Mouse (Mus musculus): Measurements from ENCODE around the gene Upb1.
A peak's percentile ranks its signal among the peaks of the same experiment; 100 is the strongest.
"Not testable (repeated sequence)": the region's sequence is repeated elsewhere in the genome, so short reads cannot be mapped to it uniquely, and the experiment has no call there.

Gene Upb1

DNA sequence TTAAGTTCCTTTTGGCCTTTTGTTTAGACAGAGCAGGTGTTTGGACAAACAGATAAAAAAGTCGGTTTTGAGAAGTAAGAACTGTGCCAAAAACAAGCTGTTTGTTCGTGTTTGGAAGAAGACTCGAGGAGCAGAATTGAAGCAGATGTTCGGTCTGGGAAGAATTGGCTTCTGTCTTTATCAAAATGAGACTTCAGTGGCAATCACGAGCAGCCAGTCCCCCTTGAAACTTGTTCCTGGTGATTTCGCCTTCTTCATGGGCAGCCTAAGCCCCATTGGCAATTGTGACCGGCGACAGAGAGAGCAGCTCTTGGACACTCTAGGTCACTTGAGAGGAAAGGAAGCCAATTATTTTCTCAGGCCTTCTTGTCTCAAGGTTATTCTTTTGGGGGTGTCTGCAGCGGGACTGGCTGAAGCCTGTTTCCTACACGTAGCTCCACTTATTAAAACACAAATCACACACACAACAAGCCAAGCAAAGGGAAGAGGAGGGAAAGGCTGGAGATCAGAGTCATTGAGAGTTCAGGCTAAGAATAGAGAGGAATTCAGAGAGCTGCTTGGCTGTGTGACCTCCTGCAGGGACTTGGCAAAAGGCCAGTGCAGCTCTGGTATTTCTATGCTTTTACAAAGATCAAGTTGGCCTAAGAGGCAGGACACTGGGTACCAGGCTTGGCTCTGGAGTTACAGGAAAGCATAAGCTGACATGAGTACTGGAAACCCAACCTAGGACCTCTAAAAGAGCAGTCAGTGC is 50.3 kb downstream of the Upb1 start:
- no peak for DNase-seq (ENCODE audit: extremely low spot score, low read depth, low spot score)

DNA sequence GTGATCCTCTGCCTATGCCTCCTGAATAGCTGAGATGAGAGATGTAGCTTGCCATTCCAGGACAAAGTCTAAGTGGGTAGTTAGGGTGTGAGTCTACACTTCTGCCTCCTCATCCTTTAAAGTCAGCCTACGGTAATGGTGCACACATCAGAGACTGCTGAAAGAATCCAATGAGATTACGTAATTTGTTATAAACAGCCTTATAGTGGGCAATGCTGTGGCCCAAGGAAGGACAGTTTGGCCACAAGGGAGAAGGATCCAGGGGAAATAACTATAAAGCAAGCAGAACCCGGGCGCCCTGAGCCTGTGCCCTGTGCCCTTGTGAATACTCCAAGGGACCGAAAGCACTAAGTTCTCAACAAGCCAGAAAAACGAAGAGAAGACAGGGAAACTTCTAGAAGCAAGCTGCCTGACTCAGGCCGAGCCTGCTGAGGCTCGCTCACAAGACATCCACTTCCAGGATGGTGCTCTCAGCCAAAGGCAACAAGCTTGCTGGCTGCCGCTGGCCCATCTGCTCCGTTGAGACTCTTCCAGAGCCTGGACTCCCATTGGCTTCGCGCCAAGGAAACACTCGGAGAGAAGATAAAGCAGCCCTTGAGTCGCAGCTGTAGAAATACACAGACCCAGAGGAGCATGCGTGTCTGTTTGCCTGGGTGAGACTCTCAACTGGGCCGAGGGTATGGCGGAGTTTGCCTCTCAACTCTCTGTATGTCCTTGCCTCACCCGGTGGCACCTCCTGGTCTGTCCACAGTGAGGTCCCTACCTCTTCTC is 55.3 kb downstream of the Upb1 start:
- DNase-seq (ENCODE audit: extremely low spot score, low read depth, low spot score), result not testable (repeated sequence)

DNA sequence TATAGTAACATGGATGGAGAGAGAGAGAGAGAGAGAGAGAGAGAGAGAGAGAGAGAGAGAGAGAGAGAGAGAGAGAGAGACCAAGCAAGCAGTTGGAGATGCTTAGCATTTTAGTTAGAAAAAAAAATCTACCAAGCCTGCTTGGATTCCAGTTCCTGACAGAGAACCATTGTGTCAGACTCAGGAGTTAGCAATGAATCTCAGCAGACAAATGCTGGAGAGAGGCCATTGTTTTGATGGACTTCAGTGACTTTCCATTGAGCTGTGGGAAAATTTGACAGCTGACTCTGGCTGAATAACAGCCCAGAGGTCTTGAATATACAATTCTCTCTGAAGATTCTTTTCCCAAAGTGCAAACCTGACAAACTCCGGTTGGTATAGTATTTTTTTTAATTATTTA is 56.9 kb downstream of the Upb1 start:
- DNase-seq (ENCODE audit: extremely low spot score, low read depth, low spot score), result no peak

DNA sequence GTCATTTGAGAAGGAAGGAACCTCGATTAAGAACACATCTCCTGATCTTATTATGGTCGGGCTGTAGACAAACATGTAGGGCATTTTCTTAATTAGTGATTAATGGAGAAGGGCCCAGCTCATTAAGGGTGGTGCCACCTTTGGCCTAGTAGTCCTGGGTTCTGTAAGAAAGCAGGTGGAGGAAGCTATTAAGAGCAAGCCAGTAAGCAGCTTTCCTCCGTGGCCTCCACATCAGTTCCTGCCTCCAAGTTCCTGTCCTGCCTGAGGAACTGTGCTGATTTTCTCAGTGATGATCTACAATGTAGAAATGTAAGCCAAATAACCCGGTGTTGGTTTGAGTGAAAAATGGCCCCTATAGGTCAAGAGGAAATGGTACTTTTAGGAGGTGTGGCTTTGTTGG is 57.4 kb downstream of the Upb1 start:
- no peak for DNase-seq (ENCODE audit: extremely low spot score, low read depth, low spot score)

DNA sequence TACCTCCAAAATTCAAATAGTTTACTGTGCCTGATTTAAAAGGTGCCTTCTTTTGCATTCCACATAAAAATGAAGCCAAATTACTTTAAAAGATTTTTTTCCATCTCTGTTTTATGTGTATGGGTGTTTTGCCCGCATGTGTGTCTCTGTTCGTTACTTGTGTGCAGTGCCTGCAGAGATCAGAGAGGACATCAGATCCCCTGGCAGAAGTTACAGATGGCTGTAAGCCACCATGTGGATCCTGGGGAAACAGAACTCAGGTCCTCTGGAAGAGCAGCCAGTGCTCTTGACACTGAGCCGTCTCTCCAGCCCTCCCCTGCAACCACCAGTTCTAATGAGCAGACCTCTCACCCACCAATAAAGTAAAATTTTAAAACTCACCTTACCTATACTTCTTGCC is 61.8 kb downstream of the Upb1 start:
- DNase-seq (ENCODE audit: extremely low spot score, low read depth, low spot score), result no peak

DNA sequence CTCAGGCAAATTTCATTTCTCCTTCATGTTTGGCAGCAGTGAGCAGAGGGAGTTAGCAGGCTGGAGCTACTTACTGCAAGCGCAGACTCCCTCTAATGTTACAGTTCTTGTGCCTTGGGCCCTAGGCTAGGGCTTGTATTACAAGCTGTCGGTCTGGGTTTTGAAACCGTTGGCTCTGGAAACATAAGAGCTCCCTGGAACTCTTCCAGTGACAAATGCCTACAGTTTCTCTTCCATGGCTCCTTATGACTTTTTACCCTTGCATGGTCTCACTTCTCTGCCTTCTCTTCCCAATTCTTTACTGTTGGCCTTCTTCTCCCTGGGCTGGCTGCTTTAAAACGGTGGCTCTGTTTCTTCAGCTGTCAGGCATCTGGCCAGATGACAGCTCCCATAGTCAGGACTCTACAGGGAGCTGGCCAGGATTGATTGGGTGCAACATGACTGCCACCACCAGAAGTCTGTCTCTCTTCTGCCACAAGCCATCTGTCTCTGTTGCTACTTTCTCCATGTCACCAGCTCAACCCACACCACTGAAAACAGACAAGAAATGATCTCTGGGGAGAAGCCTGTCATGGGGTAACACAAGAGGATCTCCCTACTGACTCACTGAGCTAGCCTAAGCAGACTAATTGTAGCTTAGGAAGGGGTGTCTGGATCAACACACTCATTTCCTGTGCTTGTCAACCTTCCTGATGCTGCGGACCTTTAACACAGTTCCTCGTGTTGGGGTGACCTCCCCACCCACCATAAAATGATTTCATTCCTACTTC is 65.1 kb downstream of the Upb1 start:
- DNase-seq (ENCODE audit: extremely low spot score, low read depth, low spot score), result no peak

DNA sequence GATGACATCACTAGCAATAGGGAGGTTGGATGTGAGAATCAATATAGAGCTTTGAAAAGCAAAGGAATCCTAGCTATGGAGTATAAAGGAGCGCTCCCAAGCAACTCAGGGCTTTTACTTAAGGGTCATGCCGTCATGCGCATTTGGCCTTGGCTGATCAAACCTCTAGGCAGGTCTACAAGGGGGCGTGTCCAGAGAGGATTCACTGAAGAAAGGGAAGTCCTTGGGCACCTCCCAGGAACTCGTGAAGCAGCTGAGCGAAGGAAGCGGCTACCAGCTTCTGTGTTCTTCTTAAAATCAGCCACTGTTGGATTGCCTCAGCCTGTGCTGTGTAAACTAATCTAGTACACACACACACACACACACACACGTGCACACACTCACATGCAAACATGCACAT is 72.5 kb downstream of the Upb1 start:
- no peak for DNase-seq (ENCODE audit: extremely low spot score, low read depth, low spot score)

DNA sequence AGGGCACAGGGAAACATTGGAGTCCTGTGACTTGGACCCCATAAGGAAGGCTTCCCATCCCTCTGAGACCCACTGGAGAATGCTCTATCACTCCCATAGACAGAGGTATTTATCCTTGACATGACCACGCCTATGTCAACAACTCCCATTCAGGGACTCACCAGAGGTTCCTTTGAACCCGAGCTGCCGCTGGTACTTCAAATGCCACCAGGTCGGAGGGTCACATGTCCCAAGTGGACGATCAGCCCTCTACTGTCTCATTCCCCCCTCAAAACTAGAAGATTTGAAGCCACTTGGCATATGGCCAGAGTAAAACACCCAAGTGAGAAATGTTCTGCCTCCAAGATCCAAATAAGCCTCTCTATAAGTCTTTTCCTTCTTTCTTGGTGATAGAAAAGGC is 73.7 kb downstream of the Upb1 start:
- no peak for DNase-seq (ENCODE audit: extremely low spot score, low read depth, low spot score)

DNA sequence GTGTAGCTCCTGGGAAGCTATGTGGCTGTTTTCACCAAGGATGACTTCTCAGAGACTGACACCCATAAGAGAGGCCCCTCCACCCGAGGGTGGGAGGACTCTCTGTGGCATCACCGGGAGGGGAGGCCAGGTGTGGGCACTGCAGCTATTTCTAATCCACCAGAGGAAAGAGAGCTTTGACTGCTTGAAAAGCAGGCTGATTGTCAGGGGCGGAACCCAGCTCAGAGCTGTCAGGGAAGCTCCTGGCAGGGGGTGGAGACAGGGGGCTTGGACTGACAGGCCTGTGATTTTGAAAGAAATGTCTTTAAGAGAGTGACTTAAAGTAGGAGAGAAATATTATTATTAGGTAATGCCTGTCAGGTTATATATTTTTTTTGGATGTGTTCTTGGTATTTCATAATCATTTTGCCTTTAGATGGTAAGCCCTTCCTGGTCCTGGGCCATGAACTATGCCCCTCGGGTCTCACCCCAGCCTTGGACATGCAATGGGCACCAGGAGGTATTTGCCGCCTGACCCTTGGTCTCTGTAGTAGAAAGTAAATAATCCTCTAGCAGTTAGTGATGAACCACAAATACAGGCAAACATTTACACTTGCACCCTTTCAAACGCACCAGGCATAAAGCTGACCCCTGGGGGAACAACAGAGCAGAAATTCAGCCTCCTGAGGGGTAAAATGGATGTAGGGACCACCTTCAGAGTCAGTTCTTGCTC is 74.4 kb downstream of the Upb1 start:
- DNase-seq (ENCODE audit: extremely low spot score, low read depth, low spot score), result not testable (repeated sequence)

DNA sequence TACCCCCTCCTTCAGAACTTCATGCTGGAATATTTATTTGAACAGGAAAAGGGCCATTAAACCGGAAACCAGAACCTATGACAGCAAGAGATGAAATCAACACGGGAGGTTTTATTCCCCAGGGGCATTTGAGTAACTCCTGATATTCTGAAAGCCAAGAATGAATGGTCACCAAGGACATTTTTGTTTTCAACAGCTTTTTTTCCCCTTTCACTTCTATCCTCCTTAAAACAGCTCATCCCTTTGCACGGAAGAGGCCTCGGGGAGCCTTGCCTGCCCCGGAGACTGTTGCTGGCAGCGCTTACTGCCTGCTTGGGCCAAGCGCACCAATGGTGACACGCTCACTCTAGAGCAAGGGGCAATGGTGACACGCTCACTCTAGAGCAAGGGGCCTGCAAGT is 76.1 kb downstream of the Upb1 start:
- no peak for DNase-seq (ENCODE audit: extremely low spot score, low read depth, low spot score)

DNA sequence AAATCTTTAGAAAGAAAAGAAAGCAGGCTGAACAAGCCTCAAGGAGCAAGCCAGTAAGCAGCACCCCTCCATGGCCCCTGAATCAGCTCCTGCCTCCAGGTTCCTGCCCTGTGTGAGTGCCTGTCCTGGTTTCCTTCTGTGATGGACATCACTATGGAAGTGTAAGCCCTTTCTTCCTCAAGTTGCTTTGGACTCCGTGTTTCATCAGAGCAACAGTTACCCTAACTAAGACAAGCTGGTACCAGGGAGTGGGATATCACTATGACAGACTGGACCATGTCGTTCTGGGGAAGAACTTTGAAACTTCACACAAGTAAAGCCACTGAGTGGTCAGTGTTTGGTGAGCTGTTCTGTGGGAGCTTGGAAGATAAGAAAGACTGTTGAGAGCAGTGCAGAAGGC is 79.0 kb downstream of the Upb1 start:
- no peak for DNase-seq (ENCODE audit: extremely low spot score, low read depth, low spot score)

DNA sequence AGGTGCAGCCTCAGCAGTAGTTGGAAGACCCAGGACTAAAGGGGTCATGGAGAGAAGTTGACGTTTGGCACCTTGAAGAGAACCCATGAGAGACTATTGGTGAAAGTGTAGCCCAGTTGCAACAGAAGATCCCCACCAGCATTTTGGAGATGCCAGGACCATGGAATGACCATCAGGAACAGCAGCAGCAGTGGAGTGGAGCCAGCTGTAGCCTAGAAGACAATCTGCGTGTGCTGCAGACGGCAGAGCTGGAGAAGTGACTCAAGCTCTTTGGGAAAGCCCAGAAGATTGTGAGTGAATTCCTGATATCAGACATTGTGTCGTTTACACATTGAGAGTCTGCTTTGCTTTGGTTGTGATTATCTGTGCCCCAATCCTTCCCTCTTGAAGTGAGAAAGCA is 80.8 kb downstream of the Upb1 start:
- DNase-seq (ENCODE audit: extremely low spot score, low read depth, low spot score), result no peak

DNA sequence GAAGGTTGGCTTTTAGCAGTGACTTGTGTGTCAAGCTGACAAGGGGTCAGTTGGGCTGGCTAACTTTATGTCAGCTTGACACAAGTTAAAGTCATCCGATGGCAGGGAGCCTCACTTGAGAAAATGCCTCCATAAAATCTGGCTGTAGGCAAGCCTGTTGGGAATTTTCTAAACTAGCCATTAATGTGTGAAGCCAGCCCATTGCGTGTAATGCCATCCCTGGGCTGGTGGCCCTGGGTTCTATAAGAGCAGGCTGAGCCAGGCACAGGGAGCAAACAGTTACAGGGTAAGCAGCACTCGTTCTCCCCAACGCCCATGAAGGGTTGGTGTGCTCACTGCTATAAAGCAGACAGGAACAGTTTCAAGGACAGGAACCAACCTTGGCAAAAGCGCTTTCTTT is 81.4 kb downstream of the Upb1 start:
- DNase-seq (ENCODE audit: extremely low spot score, low read depth, low spot score), result no peak

DNA sequence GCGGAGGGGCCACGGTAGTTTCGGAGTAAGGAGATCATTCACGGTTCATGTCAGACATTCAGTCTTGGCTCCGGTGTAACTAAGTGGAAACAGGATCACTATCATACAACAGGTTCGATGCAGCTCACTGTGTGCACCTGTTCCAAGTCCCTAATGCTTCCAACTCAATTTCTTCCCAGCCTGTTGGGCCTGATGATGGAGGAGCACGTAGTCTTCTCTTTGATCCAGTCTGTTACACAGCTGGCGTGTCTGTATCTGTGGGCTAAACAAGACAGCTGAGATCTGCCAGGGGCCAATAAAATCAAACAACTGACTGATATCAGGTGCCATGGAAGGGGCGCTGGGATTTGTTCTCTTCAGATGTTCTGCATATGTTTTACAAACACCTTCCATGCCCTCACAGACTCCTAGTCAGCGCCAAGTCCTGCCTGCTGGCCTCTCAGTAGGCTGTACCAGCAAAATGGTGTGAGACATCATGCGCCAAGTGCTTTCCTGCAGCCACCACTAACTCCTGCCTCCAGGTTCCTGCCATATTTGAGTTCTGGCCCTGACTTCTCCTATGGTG is 82.1 kb downstream of the Upb1 start:
- DNase-seq (ENCODE audit: extremely low spot score, low read depth, low spot score), result no peak

DNA sequence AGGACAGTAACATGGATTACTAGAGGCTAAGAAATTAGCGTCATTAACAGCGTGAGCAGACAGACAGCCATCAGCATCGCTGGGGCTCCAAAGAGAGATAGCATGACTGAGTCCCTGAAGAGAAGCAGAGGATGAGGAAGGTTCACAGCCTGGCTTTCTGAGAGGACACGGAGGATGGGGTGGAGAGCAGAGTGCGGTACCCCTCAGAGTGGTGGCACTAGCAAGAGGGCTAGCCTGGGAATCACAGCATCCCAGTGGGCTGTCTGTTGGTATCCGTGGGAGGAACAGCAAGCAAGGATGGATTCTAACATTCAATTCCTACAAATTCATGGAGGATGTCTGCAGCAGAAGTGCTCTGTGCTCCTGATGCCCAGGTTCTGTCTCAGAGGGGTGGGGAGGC is 83.2 kb downstream of the Upb1 start:
- no peak for DNase-seq (ENCODE audit: extremely low spot score, low read depth, low spot score)

DNA sequence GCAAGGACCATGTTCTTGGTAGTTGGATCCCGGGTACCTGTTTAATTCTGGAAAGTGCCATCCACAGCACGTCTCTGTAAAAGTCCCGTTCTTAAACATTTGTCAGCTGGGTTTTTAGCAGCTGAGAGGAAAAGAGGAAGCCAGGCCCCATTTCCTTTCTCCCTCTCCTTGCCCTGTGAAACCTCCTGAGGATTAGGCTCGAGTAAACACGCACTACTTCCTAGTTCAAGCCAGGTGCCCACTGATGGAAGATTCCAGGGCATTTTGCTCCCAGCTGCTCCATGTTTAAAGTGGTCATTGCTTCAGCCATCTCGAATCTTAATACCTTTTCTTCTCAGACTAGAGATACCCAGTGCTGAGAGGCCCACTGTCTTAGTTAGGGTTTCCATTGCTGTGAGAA is 83.9 kb downstream of the Upb1 start:
- no peak for DNase-seq (ENCODE audit: extremely low spot score, low read depth, low spot score)

DNA sequence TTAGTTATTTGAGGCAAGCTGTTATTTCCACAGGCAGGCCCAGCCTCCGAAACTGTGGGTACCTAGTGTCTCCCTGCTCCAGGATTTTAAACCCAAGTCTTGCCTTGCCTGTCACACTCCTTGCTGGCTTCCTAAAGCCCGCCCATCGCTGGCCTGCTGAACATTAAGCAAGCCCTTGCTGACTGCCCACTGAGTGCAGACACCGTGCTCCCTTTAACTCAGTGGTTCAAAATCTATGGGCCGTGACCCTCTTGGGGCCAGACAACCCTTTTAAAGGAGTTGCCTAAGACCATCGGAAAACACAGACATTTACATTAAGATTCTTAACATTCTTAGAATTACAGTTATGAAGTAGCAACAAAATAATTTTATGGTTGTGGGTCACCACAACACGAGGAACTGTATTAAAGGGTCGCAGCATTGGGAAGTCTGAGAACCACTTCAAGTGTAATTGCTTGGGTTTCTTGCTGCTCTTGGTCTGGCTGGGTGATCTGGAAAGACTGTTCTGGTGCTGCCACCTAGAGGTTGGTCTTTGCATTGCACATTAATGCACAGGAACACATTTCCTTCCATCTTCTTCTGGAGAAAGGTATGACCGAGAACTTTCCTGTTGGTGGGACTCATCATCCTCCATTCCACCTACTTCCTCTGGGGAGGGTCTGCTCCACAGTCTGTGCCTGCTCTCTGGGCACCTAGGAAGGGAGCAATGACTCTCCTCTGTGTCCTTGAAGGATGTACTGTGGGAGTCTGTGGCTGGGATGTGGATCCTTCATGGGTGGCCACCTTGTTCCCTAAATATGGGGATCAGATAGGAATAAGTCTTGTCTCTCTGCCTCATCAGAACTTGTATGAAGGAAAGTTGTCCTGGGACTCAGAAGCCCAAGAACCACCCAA is 85.4 kb downstream of the Upb1 start:
- peak; percentile 50 for DNase-seq (ENCODE audit: extremely low spot score, low read depth, low spot score)

DNA sequence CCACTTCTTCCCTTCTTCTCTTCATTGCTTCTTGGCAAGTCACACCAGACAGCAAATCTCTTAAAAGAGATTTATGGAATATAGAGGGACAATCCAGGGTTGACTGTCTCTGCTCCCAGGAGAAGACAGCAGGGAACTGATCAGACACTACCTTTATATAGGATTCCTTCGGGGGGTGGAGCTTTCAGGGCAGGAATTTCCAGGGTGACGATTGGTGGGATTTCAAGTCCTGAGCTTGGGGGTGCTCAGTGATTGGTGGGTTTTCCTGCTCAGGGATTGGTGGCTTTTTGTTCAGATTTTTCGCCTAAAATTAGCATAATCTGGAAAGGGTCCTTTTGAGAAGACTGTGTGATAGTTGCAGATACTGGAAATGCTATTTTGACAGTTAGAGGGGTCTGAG is 86.2 kb downstream of the Upb1 start:
- DNase-seq (ENCODE audit: extremely low spot score, low read depth, low spot score), result no peak

DNA sequence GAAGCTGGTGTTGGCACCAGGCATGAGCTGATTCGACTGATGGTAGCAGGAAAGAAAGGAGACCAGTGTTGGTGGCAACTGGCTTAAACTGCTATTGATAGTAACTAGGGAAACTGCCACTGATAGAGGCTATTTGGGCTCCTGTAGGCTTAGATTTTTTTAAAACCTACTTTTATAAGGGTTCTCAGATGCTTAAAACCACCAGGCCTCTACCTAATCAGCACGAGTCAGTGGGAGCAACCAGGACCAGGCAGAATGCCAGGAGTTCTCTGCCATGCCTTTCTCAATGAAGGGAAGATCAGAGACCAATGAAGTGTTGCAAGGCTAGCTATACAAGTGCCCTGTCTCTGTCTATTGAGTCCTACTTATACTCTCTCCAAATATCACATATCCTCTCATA is 88.6 kb downstream of the Upb1 start:
- no peak for DNase-seq (ENCODE audit: extremely low spot score, low read depth, low spot score)

DNA sequence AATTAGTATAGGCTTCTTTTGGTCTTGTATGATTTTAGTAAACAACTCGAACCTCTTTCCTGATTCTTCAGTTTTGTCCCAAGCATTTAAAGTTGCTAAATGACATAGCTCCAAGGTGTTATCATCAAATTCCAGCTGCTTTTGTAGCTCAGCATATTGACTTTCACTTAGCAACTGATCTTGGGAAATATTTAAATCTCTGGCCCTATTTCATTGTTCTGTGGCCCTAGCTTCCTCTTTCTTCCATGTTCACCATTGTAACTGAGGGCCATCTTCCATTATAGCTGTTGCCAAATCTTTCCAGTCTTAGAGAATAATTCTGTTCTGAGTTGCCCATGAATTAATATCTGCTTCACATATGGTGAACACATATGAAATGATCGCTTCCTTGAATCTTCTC is 89.8 kb downstream of the Upb1 start:
- DNase-seq (ENCODE audit: extremely low spot score, low read depth, low spot score), result no peak
